Mouse (Mus musculus): ENCODE measurements around the gene Faf1. TPM values are rescaled to one million over a fixed set of nuclear protein-coding genes. Genes with fewer than 3 reads are reported as not detected.

The Faf1 gene
- polyA plus RNA-seq, 1 experiment from 2014 or later, result 30.3 TPM

DNA sequence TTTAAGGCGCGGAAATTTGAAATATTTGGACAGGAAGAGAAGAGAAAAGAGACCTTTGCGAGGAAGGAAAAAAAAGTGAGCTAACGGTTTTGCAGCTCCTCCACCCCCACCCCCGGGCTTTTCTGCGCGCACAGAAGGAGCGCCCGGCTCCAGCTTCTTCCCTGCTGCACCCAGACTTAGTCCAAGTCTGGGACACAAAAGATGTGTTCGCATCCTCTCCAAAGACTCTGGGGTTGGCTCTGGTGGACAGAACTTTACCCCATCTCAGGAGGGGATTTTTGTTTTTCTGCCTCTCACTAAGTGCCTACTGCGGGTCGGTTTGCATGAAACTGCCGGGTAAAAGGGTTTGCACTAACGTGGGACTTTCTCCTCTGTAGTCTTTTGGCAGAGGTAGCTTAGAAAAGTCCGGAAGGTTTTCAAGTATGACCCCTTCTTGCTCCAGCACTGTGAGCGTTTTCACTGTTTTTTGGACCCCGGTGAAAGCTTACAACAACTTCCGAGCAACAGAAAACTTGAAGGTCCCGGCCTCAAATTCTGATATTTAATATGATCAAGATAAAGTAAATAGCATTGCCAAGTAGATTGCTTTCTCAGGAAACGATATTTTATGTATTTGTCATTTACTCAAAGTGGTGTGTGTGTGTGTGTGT, 18.4 kb upstream of the Faf1 start:
- H3K4me2 ChIP-seq, result peak overlapping the region; percentile 63
- no peak overlapping the region for H3K27ac ChIP-seq (ENCODE audit: low read depth)
- TF ChIP-seq CTCF (IDR thresholded peaks at IDR 0.05; ENCODE audit: low read depth), result no peak
- DNase-seq (no peak), ATAC-seq (ENCODE audit: insufficient read depth) (peak; percentile 51; the same call in 1 of the 2 replicates)
- no peaks in the 10 kb centered on the region for H3K9me3 ChIP-seq (ENCODE audit: low read depth, low read length)
- 0 out of 2 replicates have a peak, but pooled peaks cover 3% of the 10 kb centered on the region for H3K4me1 ChIP-seq (ENCODE audit: insufficient read depth)
- H3K4me3 ChIP-seq (ENCODE audit: low read depth, low read length), result peak overlapping the region; percentile 37
- 2% methylated on average over 20 of the region's 20 CpGs for WGBS
- no peak overlapping the region for H3K9ac ChIP-seq
- peaks cover 76% of the 10 kb centered on the region for H3K27me3 ChIP-seq (ENCODE audit: insufficient read depth, low read length)
- H3K36me3 ChIP-seq (ENCODE audit: insufficient read depth), result no peaks in the 10 kb centered on the region

GRCm38 (mm10) chr4:109658826-109659225, 17.6 kb upstream of the Faf1 start:
- DNase-seq, result no peak
- H3K4me1 ChIP-seq (ENCODE audit: insufficient read depth), result 0 out of 2 replicates have a peak, but pooled peaks cover 3% of the 10 kb centered on the region
- H3K36me3 ChIP-seq (ENCODE audit: insufficient read depth), result no peaks in the 10 kb centered on the region
- 7% methylated on average over 8 of the region's 8 CpGs for WGBS
- no peak overlapping the region for H3K4me3 ChIP-seq (ENCODE audit: low read depth, low read length)
- peaks cover 79% of the 10 kb centered on the region for H3K27me3 ChIP-seq (ENCODE audit: insufficient read depth, low read length)
- H3K9me3 ChIP-seq (ENCODE audit: low read depth, low read length), result no peaks in the 10 kb centered on the region
- H3K27ac ChIP-seq (ENCODE audit: low read depth), result no peak overlapping the region
- H3K9ac ChIP-seq, result no peak overlapping the region
- no peak for ATAC-seq (ENCODE audit: insufficient read depth)
- no peak overlapping the region for H3K4me2 ChIP-seq
- TF ChIP-seq CTCF (IDR thresholded peaks at IDR 0.05; ENCODE audit: low read depth), result no peak

DNA sequence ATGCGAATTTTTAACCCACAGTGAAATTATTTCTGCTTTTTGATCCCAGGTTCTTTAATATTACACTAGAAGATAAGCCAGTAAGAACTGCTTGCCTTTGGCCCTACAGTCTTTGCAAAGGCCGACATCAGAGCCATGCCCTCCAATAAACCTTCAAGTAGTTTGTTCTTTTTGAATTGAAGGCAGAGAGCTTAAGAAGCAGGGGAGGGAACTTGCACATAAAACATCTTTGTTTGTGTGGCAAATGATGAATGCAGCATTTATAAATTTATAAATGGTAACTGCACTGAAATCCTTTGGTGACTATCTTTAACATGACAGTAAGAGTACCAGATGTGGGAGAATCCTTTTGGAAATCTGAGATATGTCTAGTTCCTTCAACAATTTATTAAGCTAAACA, 16.8 kb upstream of the Faf1 start:
- ATAC-seq (ENCODE audit: insufficient read depth) (no peak), DNase-seq (no peak)
- WGBS, result 16% methylated on average over 2 of the region's 2 CpGs
- H3K27ac ChIP-seq (ENCODE audit: low read depth), result no peak overlapping the region
- H3K4me3 ChIP-seq (ENCODE audit: low read depth, low read length), result no peak overlapping the region
- H3K9ac ChIP-seq, result no peak overlapping the region
- H3K36me3 ChIP-seq (ENCODE audit: insufficient read depth), result no peaks in the 10 kb centered on the region
- no peaks in the 10 kb centered on the region for H3K9me3 ChIP-seq (ENCODE audit: low read depth, low read length)
- no peak overlapping the region for H3K4me2 ChIP-seq
- H3K4me1 ChIP-seq (ENCODE audit: insufficient read depth), result 0 out of 2 replicates have a peak, but pooled peaks cover 6% of the 10 kb centered on the region
- peaks cover 82% of the 10 kb centered on the region for H3K27me3 ChIP-seq (ENCODE audit: insufficient read depth, low read length)
- TF ChIP-seq CTCF (IDR thresholded peaks at IDR 0.05; ENCODE audit: low read depth), result no peak

DNA sequence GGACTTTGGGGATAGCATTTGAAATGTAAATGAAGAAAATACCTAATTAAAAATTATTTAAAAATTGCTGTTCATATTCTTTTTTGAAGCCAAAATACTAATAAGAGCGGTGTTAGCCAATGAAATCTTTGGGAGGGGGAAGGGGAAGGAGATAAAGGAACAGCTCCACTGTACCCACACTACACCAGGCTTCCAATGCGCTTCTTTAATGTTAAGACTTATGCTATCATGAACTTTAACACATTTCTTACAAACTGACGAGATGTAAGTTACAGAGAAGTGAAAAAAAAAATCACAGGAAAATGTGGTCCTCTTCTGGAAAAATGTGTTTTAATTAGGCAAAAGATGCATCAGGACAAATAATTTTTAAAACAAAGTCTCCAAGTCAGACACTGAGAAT, 15.8 kb upstream of the Faf1 start:
- no peak overlapping the region for H3K4me3 ChIP-seq (ENCODE audit: low read depth, low read length)
- TF ChIP-seq CTCF (IDR thresholded peaks at IDR 0.05; ENCODE audit: low read depth), result no peak
- no peak overlapping the region for H3K4me2 ChIP-seq
- H3K9ac ChIP-seq, result no peak overlapping the region
- 0 out of 2 replicates have a peak, but pooled peaks cover 6% of the 10 kb centered on the region for H3K4me1 ChIP-seq (ENCODE audit: insufficient read depth)
- ATAC-seq (ENCODE audit: insufficient read depth) (no peak), DNase-seq (no peak)
- no peaks in the 10 kb centered on the region for H3K36me3 ChIP-seq (ENCODE audit: insufficient read depth)
- H3K27ac ChIP-seq (ENCODE audit: low read depth), result no peak overlapping the region
- peaks cover 77% of the 10 kb centered on the region for H3K27me3 ChIP-seq (ENCODE audit: insufficient read depth, low read length)
- 29% methylated on average over 3 of the region's 3 CpGs for WGBS
- no peaks in the 10 kb centered on the region for H3K9me3 ChIP-seq (ENCODE audit: low read depth, low read length)

DNA sequence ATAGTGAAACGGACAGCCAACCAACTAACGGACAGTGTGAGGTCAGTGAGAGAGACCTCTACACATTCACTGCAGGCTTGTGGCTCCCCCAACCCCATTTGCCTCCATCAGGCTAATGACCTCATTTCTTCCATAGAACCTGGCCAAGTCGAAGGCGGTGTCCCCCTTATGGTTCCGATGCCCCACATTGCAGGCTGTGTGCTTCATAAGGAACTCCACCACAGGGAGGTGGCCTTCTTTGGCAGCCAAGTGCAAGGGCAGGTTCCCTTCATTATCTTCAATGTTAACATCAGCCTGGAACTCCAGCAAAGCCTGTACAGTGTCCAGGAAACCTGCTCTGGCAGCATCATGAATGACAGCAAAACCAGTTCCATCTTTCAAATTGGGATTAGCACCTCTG, 15.2 kb upstream of the Faf1 start:
- H3K27me3 ChIP-seq (ENCODE audit: insufficient read depth, low read length), result peaks cover 72% of the 10 kb centered on the region
- no peak for TF ChIP-seq CTCF (IDR thresholded peaks at IDR 0.05; ENCODE audit: low read depth)
- no peaks in the 10 kb centered on the region for H3K9me3 ChIP-seq (ENCODE audit: low read depth, low read length)
- no peak overlapping the region for H3K27ac ChIP-seq (ENCODE audit: low read depth)
- DNase-seq, result no peak
- 0 out of 2 replicates have a peak, but pooled peaks cover 6% of the 10 kb centered on the region for H3K4me1 ChIP-seq (ENCODE audit: insufficient read depth)
- no peak overlapping the region for H3K9ac ChIP-seq
- no peak for ATAC-seq (ENCODE audit: insufficient read depth)
- H3K4me3 ChIP-seq (ENCODE audit: low read depth, low read length), result no peak overlapping the region
- H3K4me2 ChIP-seq, result no peak overlapping the region
- WGBS, result 24% methylated on average over 5 of the region's 5 CpGs
- no peaks in the 10 kb centered on the region for H3K36me3 ChIP-seq (ENCODE audit: insufficient read depth)

DNA sequence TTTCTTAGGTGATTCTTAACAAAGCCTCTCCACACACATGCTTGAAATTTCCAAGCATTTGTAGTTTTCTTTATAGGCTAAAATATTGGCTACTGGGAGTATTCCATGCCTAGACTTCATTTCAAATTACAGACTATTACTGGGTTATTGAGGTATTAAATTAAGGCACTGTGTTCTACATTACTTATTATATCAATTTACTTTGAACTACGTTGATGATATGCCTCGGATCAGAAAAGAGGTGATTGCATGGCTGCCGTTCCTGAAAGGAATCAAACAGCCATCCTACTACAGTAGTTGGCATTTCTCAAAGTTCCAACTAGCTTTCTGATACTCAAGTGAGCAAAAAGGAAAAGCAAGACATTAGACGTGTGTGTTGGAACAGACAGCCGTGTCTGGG, 14.1 kb upstream of the Faf1 start:
- WGBS, result 17% methylated on average over 5 of the region's 5 CpGs
- DNase-seq, result no peak
- H3K27me3 ChIP-seq (ENCODE audit: insufficient read depth, low read length), result peaks cover 61% of the 10 kb centered on the region

DNA sequence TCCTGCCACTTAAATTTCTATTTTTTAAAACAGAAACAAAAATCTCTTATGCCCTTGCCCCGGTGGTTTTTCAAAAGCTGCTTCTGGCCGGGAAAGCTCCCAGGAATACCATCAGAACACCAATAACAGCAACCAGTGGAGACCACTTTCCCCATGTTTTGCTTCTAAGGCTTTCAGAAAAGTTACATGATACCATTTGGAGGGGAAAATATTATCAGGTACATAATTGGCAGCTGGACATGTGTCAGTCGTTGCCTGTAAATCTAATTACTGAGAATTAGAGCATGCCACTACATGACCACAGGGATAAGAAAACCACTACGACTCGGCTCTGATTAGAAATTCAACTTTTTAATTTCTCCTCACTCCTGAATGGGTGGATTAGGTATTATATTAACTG, 12.3 kb upstream of the Faf1 start:
- H3K27me3 ChIP-seq (ENCODE audit: insufficient read depth, low read length), result peaks cover 43% of the 10 kb centered on the region
- no peak for TF ChIP-seq CTCF (IDR thresholded peaks at IDR 0.05; ENCODE audit: low read depth)
- H3K9ac ChIP-seq, result no peak overlapping the region
- 0 out of 2 replicates have a peak, but pooled peaks cover 3% of the 10 kb centered on the region for H3K4me1 ChIP-seq (ENCODE audit: insufficient read depth)
- no peaks in the 10 kb centered on the region for H3K36me3 ChIP-seq (ENCODE audit: insufficient read depth)
- peak overlapping the region; percentile 92 for H3K4me2 ChIP-seq
- DNase-seq, result no peak
- peak overlapping the region; percentile 69 for H3K4me3 ChIP-seq (ENCODE audit: low read depth, low read length)
- H3K27ac ChIP-seq (ENCODE audit: low read depth), result no peak overlapping the region
- WGBS, result 10% methylated on average over 5 of the region's 5 CpGs
- no peaks in the 10 kb centered on the region for H3K9me3 ChIP-seq (ENCODE audit: low read depth, low read length)
- ATAC-seq (ENCODE audit: insufficient read depth), result no peak

More for the DNA sequence above, 14.1 kb upstream of the Faf1 start:
- H3K4me3 ChIP-seq (ENCODE audit: low read depth, low read length), result no peak overlapping the region
- H3K27ac ChIP-seq (ENCODE audit: low read depth), result no peak overlapping the region
- H3K36me3 ChIP-seq (ENCODE audit: insufficient read depth), result no peaks in the 10 kb centered on the region
- no peak overlapping the region for H3K9ac ChIP-seq
- 0 out of 2 replicates have a peak, but pooled peaks cover 6% of the 10 kb centered on the region for H3K4me1 ChIP-seq (ENCODE audit: insufficient read depth)
- ATAC-seq (ENCODE audit: insufficient read depth), result no peak
- H3K9me3 ChIP-seq (ENCODE audit: low read depth, low read length), result no peaks in the 10 kb centered on the region
- no peak overlapping the region for H3K4me2 ChIP-seq
- no peak for TF ChIP-seq CTCF (IDR thresholded peaks at IDR 0.05; ENCODE audit: low read depth)
